Mouse (Mus musculus) right cerebral cortex, adult 2 months (tissue): Measurements from ENCODE around the gene Ghrh.
"Not testable (repeated sequence)": the region's sequence is repeated elsewhere in the genome, so short reads cannot be mapped to it uniquely, and the experiment has no call there.

Experiments used
- DNase-seq, 2 experiments: peaks; one replicate each; pipeline ENCODE4 v3.0.0; 2021 to 2022; ENCODE audit warnings: low spot score in 2 of 2

The Ghrh gene

DNA sequence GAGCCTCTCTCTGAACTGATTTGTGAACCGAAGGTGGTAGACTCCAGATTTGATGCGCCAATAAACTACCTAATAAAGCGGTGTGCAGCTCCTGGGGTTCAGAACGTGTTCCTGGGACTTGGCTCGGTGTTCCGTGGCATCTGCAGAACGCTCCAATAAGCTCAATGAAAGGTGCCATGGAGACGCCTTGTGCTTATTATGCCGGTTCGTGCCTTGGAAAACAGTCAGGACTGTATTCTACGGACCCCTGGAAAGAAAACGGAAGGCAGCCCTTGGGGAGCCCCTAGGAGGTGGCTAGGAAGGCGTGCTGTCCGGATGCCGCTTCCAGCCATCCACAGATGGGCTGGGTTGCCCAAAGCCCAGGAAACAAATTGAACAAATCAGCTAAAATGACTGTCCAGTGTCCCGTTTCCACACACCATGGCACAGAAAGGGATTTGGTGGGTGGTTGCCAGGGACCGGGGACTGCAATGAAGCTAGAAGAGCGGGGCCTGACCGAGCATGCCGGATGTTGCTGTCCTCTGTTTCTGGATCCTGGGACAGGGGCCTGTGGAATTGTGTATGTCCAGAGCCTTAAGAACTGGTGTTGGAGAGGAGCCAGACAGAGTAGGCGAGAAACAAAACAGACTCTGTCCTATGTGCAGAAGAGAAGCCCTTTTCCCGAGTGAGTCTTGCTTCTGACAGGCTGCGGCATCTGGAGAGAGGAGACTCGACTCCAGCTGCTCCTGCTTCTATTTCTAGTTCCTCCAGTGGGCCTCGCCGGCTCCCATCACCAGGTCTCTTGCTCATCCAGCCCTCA, at the start of gene Ghrh:
Ghrh (minus strand) TSS at position 146 of the 799 bp plus-strand sequence.
- DNase-seq, result peak; percentile 57 to 65

GRCm38 (mm10) chr2:157395960-157396359, 48.7 kb upstream of the Ghrh start:
- no peak for DNase-seq

DNA sequence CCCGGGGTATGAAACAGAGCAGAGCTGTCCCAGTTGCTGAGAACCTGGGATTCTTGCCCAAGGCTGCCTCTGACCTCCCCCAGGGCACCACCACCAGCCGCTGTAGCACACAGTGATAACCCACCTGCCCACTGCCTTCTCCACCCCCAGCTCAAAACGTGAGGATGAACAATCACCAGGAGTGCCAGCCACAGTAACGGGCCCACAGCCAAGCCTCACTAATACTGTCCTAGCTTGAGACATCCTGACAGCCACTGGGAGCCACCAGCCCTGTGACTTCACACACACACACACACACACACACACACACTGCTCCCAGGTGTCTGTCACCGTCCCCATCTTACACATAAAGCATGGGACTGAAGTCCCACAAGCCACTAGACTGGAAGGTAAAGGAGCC, 48.1 kb upstream of the Ghrh start:
- DNase-seq, result no peak

GRCm38 (mm10) chr2:157394868-157395267, 47.6 kb upstream of the Ghrh start:
- DNase-seq, result no peak

DNA sequence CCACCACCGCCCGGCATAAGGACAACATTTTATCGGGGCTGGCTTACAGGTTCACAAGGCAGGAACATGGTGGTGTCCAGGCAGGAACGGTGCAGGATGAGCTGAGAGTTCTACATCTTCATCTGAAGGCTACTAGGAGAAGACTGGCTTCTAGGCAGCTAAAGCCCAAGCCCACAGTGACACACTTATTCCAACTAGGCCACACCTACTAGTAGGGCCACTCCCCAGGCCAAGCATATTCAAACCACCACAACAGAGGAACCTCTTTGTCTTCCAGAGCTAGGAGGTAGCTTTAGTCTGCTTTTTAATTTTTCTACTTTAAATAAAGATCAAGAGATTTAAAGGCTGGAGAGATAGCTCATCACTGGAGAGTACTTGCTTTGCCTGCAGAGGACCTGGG, 46.2 kb upstream of the Ghrh start:
- no peak for DNase-seq

- no peak for DNase-seq
Measured at GRCm38 (mm10) chr2:157392331-157392730, 45.0 kb upstream of the Ghrh start.

GRCm38 (mm10) chr2:157389591-157389921, 42.2 kb upstream of the Ghrh start:
- DNase-seq, result no peak

DNA sequence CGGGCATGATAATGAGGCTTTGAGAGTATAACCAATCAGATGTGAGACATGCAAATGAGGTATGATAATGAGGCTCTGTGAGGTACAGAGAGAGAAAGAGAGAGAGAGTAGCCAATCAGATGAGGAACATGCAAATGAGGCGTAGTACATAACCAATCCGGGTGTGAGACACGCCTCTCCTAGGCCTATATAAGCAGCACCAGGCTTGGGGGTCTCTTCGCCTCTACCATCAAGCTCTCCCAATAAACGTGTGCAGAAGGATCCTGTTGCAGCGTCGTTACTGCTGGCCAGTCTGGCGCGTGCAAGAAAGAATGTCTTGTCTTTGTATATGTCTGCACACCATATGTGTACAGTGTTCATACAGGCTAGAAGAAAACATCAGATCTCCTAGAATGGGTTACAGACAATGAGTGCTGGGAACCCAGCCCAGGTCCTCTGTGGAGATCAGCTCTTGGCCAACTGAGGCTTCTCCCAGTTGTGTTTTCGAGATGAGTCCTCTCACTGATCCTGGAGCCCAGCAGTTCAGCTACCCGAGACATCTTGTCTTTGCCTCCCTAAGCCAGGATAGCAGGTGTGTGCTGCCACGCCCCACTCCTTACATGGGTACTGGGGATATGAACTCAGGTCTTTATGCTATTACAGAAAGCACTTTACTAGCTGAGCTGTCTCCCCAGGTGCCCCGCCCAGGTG, 41.7 kb upstream of the Ghrh start:
- not testable (repeated sequence) for DNase-seq

DNA sequence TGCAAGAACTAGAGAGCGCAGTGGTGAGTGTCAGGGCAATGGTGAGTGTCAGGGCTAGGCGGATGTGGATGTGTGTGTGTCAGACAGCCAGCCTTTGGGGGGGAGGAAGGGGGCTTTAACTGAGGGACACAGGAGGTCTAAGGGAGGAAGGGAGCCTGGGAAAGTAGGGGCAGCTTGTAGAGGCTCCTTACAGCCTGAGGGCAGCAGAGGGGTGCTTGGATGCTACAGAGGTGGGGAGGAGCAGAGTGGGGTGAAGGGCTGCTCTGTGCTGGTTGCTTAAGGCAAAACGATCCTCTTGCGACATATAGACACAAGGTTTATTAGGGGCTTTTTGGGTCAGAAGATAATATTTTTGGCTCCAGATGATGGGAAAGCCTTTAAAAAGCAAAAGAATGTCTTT, 37.5 kb upstream of the Ghrh start:
- DNase-seq, result no peak

DNA sequence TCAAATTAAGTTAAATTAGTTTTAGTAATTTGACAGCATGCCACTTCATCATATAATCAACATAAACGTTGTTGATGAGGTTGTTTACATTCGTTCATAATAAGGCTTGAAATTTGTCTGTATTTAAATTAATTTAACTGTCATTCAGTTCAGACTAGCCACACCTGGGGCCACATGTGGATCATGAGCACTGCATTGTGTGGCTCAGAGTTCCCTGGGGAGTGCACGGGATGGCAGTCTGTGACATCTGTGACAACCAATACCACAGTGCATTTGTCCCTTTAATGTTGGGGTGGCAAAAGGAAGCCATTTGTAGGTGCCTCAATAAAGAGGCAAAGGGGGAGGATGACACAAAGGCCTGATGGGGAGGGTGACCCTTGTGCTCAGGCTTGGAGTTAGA, 29.7 kb upstream of the Ghrh start:
- DNase-seq, result no peak

DNA sequence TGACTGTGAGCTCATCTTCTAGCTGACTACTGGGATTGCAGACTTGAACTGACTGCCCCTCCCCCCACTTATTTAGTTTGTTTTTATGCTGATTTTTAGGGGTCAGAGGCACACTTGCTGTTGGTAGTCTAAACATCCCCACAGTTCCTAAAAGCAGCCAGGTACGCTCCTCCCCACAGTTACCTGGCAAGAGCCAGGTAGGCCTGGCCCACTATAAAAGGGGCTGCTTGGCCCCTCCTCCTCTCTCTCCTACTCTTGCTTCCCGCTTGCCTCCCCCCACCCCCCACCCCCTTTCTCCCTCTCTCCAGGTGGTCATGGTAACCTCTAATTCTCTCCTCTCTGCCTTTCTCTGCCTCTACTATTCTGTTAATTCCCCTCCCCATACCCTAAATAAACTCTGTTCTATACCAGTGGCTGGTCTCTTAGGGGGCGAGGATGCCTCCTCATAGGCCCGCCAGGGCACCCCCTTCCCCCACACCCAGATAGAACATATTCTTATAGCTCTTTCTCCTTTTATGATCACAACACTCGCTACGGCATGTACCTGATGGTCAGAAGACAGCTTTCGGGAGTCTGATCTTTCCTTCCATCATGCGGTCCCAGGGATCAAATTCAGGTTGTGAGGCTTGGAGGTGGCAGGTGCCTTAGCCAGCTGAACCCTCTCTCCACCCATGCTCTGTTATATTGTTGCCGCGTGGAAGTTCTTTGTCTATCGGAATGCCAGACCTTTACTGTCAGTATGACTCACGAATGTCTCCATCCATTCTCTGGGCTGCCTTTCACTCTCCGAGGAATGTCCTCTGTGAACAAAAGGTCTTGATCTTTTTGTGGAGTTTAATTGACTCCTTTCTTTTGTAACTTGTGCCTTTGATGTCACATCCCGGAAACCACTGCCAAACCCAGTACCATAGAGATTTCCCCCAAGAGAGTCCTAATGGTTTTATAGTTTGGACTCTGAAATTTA, 28.8 kb upstream of the Ghrh start:
- no peak for DNase-seq

- no peak for DNase-seq
Measured at GRCm38 (mm10) chr2:157375051-157375450, 27.7 kb upstream of the Ghrh start.

DNA sequence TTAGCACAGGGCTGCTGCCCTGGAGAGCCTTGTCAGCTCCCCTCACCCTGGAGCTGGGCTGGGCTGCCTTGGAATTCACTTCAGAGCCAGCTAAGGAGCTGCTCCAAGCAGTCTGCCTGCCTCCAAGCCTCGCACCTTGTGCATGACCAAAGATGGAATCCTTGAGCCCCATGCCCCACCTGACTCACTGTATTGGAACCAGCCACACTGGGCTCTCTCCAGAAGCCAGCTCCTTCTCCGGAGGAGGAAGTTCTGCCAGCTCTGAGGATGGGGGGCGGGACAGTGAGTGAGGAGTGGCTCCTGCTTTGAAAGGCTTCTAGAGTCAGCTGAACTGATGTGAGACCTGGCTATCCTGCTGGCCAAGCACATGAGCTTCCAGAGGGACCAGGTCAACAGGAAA, 26.4 kb upstream of the Ghrh start:
- DNase-seq, result no peak

DNA sequence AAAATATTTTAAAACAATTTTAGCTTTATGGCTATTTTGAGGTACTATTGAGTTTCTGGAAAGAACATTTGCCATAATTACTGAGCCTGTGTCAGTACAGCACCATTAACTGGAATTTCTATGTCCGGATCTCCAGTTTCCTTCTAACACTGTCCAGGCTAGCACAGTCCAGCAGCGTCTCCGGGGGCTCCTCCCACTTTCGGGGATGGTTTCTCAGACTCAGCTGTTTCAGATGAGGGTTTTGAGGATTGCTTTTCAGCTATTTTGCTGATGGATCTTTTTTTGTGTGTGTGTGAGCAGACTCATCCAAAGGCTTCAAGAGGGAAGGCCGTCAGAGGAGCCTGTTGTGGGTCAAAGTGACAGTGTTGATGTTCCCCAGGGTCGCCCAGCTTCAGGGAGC, 24.4 kb upstream of the Ghrh start:
- DNase-seq, result no peak

DNA sequence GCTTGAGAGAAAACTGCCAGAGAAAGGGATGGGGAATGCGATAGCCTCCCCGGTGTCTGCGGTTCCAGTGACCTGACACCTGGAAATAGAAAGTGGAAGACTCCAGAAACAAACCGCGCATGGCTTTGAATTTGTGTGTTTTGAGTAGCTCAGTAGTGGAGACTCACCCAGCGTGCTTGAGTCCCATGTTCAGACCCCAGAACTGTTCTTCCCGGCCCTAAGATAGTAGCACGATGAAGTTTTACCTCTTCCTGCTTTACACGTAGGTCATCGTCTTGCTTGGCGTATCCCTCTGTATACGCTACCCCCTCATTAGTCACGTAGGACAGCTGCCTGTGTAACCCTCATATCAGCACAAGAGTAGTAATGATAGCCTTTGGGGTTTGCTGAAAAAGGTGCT, 20.7 kb upstream of the Ghrh start:
- DNase-seq, result no peak

DNA sequence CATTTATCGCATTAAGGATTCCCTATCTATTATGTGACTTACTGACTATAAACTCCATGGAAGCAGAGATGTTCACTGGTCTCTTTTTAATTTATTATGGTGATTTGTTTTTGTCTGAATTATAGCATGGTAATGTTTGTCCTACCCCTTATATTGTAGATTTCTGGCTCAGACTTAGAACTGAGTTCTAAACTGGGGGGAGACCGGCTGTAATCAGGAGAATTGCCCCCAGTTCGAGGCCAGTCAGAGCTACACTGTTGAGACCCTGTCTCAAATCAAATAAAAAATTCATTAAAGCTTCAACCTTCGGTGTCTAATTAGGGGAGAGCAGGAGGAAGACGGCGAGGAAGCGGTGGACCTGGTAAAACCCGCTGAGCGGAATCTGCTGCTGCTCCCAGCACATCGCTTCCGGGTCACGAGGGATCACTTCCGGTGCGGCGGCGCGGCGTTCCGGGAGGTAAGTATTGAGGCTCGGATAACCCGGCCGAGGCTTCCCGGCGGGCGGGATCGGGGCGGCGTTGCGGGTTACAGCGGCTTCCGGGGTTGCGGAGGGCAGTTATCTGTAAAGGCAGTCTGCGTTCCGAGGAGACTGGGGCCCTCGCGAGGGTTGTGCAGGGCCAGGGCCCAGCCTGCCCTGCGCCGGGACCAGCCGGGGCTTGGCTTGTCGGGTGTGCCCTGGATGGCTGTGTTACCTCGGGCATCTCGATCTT, 20.0 kb upstream of the Ghrh start, which contains the start of gene Manbal:
Manbal (plus strand) TSS at position 411 of the 710 bp plus-strand sequence.
- peak; percentile 95 to 98 for DNase-seq

- no peak for DNase-seq
Measured at GRCm38 (mm10) chr2:157366762-157367161, 19.5 kb upstream of the Ghrh start.

- DNase-seq, result no peak
Measured at GRCm38 (mm10) chr2:157363031-157363430, 15.7 kb upstream of the Ghrh start.

DNA sequence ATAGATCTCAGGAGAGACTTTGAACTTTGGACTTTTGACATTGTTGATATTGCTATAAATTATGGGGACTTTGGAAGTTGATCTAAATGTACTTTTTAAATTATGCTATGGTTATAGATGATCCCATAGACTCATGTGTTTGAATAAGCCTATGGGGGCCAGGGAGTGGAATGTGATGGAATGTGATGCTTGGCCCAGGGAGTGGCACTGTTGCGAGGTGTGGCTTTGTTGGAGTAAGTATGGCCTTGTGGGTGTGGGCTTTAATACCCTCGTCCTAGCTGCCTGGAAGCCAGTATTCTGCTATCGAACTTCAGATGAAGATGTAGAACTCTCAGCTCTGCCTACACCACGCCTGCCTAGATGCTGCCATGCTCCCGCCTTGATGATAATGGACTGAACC, 12.7 kb upstream of the Ghrh start:
- no peak for DNase-seq

GRCm38 (mm10) chr2:157354106-157354505, 6.8 kb upstream of the Ghrh start:
- no peak for DNase-seq

GRCm38 (mm10) chr2:157353183-157353582, 5.9 kb upstream of the Ghrh start:
- DNase-seq, result no peak
